Mouse (Mus musculus): Measurements from ENCODE around the gene Olfr315. TPM values are rescaled to one million over a fixed set of nuclear protein-coding genes. Genes with fewer than 3 reads are reported as not detected.
"Not testable (repeated sequence)": the region's sequence is repeated elsewhere in the genome, so short reads cannot be mapped to it uniquely, and the experiment has no call there.

The Olfr315 gene
- not detected in 2 replicates for total RNA-seq (2021)
- long read RNA-seq, experiment 1: 0 reads
- long read RNA-seq, experiment 2: 0 reads

- no peak for DNase-seq
Observed at GRCm38 (mm10) chr11:58772888-58773287, at the start of gene Olfr315. Gene Olfr315, plus strand, starts transcription at chr11:58773188.

GRCm38 (mm10) chr11:58723914-58724313 lies 49.1 kb upstream of the Olfr315 start, which contains the start of gene Olfr318:
Gene Olfr318, minus strand, starts transcription at chr11:58724014.
- no peak for DNase-seq

- not testable (repeated sequence) for DNase-seq
Observed at GRCm38 (mm10) chr11:58727896-58728650, 44.9 kb upstream of the Olfr315 start.

- DNase-seq: no peak
Observed at GRCm38 (mm10) chr11:58733372-58733771, 39.6 kb upstream of the Olfr315 start.

DNA sequence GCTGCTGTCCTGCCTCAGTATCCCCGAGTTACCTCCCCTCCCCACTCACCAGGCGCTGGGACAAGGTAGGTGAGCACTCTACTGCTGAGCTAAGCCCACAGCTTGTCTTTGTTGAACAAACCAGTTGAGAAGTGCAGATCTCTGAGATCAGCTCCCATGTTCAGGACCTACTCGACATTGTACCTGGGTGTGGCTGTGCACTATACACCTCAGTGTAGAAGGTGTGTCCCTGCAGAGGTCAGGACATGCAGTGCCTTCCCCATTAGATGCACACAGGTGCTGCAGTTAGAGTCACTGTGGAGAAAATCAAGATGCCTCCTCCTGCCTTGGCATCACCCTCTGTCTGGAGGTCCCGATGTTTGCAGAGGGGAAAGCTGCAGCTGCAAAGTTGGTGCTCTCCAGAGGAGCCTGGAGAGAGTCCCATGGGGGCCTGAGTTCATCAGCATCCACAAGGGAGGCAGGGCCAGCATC lies 34.2 kb upstream of the Olfr315 start, which contains the start of gene Olfr317:
Olfr317 (minus strand) TSS at position 421 of the 471 bp plus-strand sequence.
- no peak for DNase-seq

DNA sequence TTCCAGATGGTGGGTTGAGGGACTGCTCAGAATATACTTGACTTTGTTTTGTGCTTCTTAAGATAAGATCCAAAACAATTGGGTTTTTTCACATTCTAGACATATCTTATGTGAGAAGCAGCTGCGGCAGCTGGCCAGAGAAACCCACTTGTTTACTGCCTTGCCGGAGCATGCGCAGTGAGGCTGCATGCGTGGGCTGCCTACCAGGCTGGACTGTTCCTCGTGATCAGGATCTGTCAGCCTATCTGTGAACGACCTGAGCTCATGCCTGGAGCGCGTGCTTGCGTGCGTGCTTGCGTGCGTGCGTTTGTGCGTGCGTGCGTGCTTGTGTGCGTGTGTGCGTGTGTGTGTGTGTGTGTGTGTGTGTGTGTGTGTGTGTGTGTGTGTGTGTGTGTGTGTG lies 21.9 kb upstream of the Olfr315 start:
- DNase-seq: not testable (repeated sequence)

- DNase-seq: no peak
Observed at GRCm38 (mm10) chr11:58752434-58752833, 20.6 kb upstream of the Olfr315 start, which contains the start of gene Olfr316. Gene Olfr316, plus strand, starts transcription at chr11:58752734.

GRCm38 (mm10) chr11:58782480-58783089 lies 9.6 kb downstream of the Olfr315 start, which contains the start of gene Olfr314:
Gene Olfr314, plus strand, starts transcription at chr11:58782952.
- no peak for DNase-seq

GRCm38 (mm10) chr11:58784182-58784581 lies 11.2 kb downstream of the Olfr315 start:
- DNase-seq: no peak

- no peak for DNase-seq
Observed at GRCm38 (mm10) chr11:58787651-58788050, 14.7 kb downstream of the Olfr315 start.

DNA sequence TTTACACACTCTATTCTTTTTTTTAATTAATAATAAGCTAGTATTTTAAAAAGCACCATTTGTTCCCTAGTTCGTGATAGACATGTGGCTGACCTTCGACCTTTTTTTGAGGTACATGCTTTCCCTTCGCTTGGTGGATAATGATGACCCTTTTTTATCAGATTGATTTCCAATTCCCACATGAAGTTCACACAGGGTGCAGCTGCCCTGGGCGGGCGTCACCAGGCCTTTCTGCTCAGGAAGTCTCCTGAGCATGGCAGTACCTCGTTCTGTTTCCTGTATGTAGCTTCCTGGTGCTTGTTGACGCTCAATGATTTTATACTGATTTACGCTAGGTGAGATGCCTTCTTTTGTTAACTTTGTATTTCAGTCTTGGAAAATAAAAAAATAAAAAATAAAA lies 15.4 kb downstream of the Olfr315 start:
- no peak for DNase-seq

GRCm38 (mm10) chr11:58789532-58789931 lies 16.5 kb downstream of the Olfr315 start:
- no peak for DNase-seq

DNA sequence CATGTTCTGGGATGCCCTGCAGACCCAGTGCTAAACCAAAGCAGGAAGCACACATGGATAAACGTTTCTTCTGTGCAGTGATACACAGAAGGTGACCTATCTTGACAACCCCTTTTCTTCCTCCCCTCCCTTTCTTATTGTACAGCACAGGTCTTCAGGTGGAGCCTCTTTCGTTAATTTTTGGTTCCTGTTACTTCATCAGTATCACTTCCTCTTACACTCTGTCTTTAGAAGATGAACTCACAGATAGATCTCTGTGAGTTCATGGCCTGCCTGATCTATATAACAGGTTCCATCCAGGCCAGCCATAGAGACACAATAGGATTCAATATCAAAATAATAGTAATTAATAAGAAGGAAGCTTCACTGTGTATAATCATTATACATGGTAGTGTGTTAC lies 17.1 kb downstream of the Olfr315 start:
- DNase-seq: no peak

DNA sequence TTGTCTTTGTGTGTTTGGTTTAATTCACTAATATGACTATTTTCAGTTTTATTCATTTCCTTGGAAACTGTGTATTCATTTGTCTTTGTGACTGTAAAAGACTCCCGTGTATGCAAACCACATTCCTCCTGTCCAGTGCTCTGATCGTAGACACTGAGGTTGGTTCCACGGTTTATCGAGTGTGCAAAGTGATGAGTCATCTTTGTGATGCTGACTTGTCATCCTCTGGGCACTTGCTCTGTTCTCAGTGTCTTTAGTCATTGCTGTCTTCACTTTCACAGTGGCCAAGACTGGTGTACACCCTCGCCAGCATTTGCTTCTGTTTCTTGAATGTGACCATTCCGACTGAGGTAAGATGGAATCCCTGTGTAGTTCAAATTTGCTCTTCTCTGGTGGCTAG lies 17.7 kb downstream of the Olfr315 start:
- DNase-seq: no peak

DNA sequence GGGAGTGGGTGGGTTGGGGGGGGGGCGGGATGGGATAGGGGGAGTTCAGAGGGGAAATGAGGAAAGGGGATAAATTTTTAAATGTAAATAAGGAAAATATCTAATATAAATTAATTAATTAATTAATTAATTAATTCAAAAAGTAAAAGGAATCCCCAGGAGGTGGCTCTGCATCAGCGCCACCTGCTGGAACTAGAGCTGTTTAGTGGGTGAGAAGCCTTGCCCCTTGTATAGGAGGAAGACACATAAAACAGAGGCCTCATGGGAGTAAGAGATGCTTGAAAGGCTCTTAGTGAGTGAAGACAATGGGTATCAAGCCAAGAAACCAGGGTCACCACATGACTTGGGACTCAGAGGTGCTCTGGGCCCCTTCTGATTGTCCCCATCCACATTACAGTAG lies 22.9 kb downstream of the Olfr315 start:
- no peak for DNase-seq

DNA sequence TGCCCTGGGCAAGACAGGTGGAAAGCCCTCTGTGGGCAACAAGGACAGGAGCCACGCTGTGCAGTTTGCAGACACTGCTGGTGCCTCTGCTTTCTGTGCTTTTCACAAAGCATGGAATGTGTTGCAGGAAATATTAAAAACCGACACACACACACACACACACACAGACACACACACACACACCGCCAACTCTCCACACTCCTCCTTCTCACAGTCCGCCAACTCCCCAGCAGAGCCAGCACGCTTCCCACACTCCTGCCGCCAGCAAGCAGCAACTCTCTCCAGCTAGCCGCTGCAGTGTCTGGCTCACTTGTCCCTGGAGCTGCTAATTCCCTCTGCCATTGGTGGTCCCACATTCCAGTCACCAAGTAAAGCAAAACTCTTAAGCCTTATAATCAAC lies 23.9 kb downstream of the Olfr315 start:
- DNase-seq: no peak

GRCm38 (mm10) chr11:58799747-58800146 lies 26.8 kb downstream of the Olfr315 start:
- DNase-seq: no peak

- DNase-seq: peak; percentile 13
Observed at GRCm38 (mm10) chr11:58801558-58802228, 28.7 kb downstream of the Olfr315 start, which contains the start of gene Fam183b. Gene Fam183b, minus strand, starts transcription at chr11:58801960.

- no peak for DNase-seq
Observed at GRCm38 (mm10) chr11:58803871-58804270, 30.9 kb downstream of the Olfr315 start.

- DNase-seq: no peak
Observed at GRCm38 (mm10) chr11:58804393-58804792, 31.4 kb downstream of the Olfr315 start.

DNA sequence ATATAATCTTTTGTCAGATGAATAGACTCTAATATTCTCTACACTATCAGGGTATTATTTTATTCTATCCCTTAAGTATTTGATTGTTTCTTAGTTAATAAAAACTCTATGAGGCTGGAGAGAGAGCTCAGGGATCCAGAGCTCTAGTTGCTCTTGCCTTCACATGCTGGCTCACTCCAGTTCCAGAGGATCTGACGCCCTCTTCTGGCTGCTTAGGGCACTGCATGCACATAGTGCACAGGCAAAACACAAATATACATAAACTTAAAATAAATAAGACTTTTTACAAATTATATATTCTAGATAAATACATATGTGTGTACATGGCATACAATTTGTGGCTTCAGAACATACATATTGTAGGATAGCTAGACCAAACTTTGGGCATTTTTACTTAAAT lies 39.0 kb downstream of the Olfr315 start:
- DNase-seq: no peak

- DNase-seq: not testable (repeated sequence)
Observed at GRCm38 (mm10) chr11:58814700-58815099, 41.7 kb downstream of the Olfr315 start, which contains the start of gene Olfr313. Gene Olfr313, plus strand, starts transcription at chr11:58815000.

GRCm38 (mm10) chr11:58815676-58816075 lies 42.7 kb downstream of the Olfr315 start:
- DNase-seq: no peak

Measured in adrenal gland, postnatal 14 days (tissue).